Mouse (Mus musculus): ENCODE data around the gene Btg3.

DNA sequence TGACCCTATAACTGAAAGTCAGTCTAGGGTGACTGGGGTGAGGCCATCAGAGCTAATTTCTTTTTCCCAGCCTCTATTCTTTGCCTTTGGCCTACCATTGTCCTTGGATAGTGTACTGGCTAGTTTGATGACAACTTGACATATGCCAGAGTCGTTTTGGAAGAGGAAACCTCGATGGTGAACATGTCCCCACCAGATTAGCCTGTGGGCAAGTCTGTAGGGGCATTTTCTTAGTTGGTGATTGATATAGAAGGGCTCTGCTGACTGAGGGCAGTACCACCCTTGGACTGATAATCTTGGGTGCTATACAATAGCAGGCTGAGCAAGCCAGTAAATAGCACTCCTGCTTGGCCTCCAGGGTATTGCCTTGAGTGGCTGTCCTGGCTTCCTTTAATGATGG, 25.3 kb upstream of the Btg3 start:
- no peak for TF ChIP-seq CTCF (IDR thresholded peaks at IDR 0.05; ENCODE audit: low read depth)
- no peak for TF ChIP-seq EP300 (IDR thresholded peaks at IDR 0.05; ENCODE audit: low read depth)

Data from heart, postnatal 0 days (tissue).